Mouse (Mus musculus) heart, adult 2 months (tissue): ENCODE results near the gene Trim15.

Experiments
- EP300 ChIP-seq: fragments of 200-500 bp; IDR thresholded peaks from 2 replicates; pipeline ENCODE4 v1.6.1; 2011; ENCODE audit warnings: low read depth, low read length, control low read depth; ENCODE audit not compliant: insufficient read depth
- POLR2A ChIP-seq: fragments of 200-500 bp; IDR thresholded peaks from 2 replicates; pipeline ENCODE4 v1.6.1; 2011; ENCODE audit warnings: mild to moderate bottlenecking, low read depth, low read length, control low read depth; ENCODE audit not compliant: insufficient read depth

DNA sequence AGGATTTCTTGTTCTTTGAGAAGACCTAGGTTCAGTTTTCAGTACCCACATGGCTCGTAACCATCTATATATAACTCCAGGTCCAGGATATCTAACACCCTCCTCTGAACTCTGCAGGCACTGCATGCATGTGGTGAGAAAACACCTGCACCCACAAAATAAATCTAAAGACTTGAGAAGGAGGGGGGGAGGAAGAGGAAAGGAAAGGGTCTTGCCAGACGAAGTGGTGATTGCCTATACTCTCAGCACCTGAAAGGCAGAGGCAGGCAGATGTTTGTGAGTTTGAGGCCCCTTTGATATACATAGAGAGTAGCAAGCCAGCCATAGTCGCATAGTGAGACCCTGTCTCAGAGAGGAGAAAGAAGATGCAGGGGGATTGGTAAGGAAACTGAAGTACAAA, 27.1 kb downstream of the Trim15 start:
- TF ChIP-seq EP300, result no peak
- no peak for TF ChIP-seq POLR2A
